Mouse (Mus musculus) myocyte (in vitro differentiated cells): ENCODE measurements around the gene Dusp27.

Source experiments
- MAX ChIP-seq: IDR thresholded peaks from one replicate; pipeline ENCODE4 v1.6.1; 2011; ENCODE audit warnings: low read depth, mild to moderate bottlenecking, control low read depth
- MYOG ChIP-seq, 3 experiments: IDR thresholded peaks; one replicate each; pipeline ENCODE4 v1.6.1; 2011; ENCODE audit warnings: control low read depth in 2 of 3, low read depth in 2 of 3, mild to moderate bottlenecking in 2 of 3; ENCODE audit not compliant: insufficient read length in 2 of 3, control insufficient read depth in 1 of 3, insufficient read depth in 1 of 3
- POLR2A ChIP-seq: IDR thresholded peaks from one replicate; pipeline ENCODE4 v1.6.1; 2011; ENCODE audit warnings: low read depth, mild to moderate bottlenecking, control low read depth, moderate library complexity; ENCODE audit not compliant: insufficient read length
- TCF12 ChIP-seq: IDR thresholded peaks from one replicate; pipeline ENCODE4 v1.6.1; 2011; ENCODE audit warnings: mild to moderate bottlenecking, control low read depth; ENCODE audit not compliant: poor library complexity, insufficient read depth, severe bottlenecking
- TCF3 ChIP-seq: IDR thresholded peaks from one replicate; pipeline ENCODE4 v1.6.1; 2011; ENCODE audit warnings: low read depth, control low read depth; ENCODE audit not compliant: insufficient read length
- USF1 ChIP-seq: IDR thresholded peaks from one replicate; pipeline ENCODE4 v1.6.1; 2011; ENCODE audit warnings: low read depth, mild to moderate bottlenecking, control low read depth, moderate library complexity

GRCm38 (mm10) chr1:166063870-166064269 lies 63.9 kb downstream of the Dusp27 start:
- TF ChIP-seq POLR2A: no peak
- TF ChIP-seq MYOG (IDR thresholded peaks at IDR 0.05; ENCODE audit: control insufficient read depth in 1 of 3, insufficient read depth in 1 of 3, insufficient read length in 2 of 3, low read depth in 2 of 3): no peak
- no peak for TF ChIP-seq USF1
- no peak for TF ChIP-seq MAX
- no peak for TF ChIP-seq TCF3
- TF ChIP-seq TCF12: no peak
